Mouse (Mus musculus): ENCODE measurements at regions not wholly inside any gene's neighbourhood (a gene's known extent, or its start where the extent isn't known, plus 50 kb on each side); places are given as distances from the start of the nearest gene placed in this dataset.

DNA sequence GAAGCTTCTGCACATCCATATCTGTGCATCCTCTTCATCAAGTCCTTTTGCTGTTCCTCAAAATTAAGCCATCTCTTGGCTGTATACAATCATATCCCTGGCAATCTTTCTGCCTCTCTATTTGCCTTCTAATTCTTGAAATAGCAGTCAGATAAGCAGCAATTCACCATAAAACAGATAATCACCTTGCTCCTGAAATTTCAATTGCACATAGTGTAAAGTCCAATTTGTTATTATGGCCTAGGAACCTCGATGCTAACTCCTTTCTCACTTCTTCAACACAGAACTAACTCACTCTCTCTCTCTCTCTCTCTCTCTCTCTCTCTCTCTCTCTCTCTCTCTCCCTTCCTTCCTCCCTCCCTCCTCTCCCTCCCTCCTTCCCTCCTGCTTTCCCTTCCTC is 98.2 kb upstream of the Car10 start:
- TF ChIP-seq KAT2A (IDR thresholded peaks at IDR 0.05; ENCODE audit: insufficient replicate concordance, low read length) (no peak), CTCF (conservative IDR thresholded peaks at IDR 0.05 in 1 of 2, IDR thresholded peaks at IDR 0.05 in 1 of 2; ENCODE audit: low read depth in 2 of 2, low read length in 2 of 2) (no peak), POLR2A (IDR thresholded peaks at IDR 0.05; ENCODE audit: low read depth, low read length) (no peak), MYC (IDR thresholded peaks at IDR 0.05; ENCODE audit: low read depth, low read length) (no peak), ZC3H11A (IDR thresholded peaks at IDR 0.05; ENCODE audit: low read depth, low read length) (no peak), CHD2 (IDR thresholded peaks at IDR 0.05; ENCODE audit: low read length) (no peak), MAFK (IDR thresholded peaks at IDR 0.05; ENCODE audit: insufficient replicate concordance, low read length) (no peak), HCFC1 (IDR thresholded peaks at IDR 0.05; ENCODE audit: low read depth, low read length) (no peak), EP300 (IDR thresholded peaks at IDR 0.05; ENCODE audit: low read length) (no peak), SMC3 (IDR thresholded peaks at IDR 0.05; ENCODE audit: low read depth, low read length) (no peak)

Data from CH12.LX (cell line).